Mouse (Mus musculus): Measurements from ENCODE around the gene Ccr1.
"Not testable (repeated sequence)": the region's sequence is repeated elsewhere in the genome, so short reads cannot be mapped to it uniquely, and the experiment has no call there.

The Ccr1 gene

GRCm38 (mm10) chr9:123968290-123968912 is at the start of gene Ccr1:
Gene Ccr1 (minus strand): TSS chr9:123968692.
- DNase-seq (ENCODE audit: low spot score in 2 of 2), result no peak

- no peak for DNase-seq (ENCODE audit: low spot score in 2 of 2)
These were observed 47.6 kb upstream of the Ccr1 start for GRCm38 (mm10) chr9:124016048-124016447.

DNA sequence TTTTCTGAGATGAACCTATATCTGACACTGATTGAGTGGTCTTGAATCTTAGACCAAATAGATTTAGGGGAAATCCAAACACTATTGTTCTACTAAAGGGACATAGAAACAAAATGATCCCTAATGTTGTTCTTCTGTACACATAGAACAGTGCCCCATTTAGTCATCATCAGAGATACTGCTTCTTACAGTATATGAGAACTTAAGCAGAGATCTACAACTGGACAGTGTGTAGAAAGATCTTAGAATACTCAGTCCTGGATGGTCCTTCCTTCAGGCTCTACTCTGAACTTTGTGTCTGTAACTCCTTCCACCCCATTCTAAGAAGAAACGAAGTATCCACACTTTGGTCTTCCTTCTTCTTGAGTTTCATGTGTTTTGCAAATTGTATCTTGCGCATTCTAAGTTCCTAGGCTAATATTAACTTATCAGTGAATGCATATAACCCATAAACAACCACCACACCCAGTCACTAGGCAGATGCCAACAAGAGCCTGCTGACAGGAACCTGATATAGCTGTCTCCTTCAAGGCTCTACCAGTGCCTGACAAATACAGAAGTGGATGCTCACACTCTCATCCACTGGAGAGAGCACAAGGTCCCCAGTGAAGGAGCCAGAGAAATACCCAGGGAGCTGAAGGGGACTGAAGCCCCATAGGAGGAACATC is 46.6 kb upstream of the Ccr1 start:
- DNase-seq (ENCODE audit: low spot score in 2 of 2), result no peak

- DNase-seq (ENCODE audit: low spot score in 2 of 2), result no peak
These were observed 44.8 kb upstream of the Ccr1 start for GRCm38 (mm10) chr9:124013270-124013669.

DNA sequence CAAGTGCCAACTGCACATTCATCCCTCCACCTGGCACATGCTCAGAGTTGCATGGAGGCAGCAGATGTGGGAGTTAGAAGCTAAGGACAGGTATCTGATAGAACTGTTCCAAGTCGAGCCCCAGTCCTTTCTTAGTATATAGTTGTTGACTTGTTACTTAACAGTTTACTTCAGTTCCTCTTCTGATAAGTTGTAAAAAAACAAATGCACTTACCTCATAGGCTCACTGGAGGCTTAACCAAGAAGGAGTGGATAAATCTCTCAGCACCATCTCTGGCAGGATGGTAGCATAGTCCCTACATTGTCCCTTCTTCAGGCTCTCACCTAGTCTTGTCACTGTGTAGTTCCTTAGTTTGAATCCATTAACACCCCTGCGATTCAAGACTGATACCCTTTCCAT is 44.2 kb upstream of the Ccr1 start:
- no peak for DNase-seq (ENCODE audit: low spot score in 2 of 2)

- DNase-seq (ENCODE audit: low spot score in 2 of 2), result no peak
These were observed 31.3 kb upstream of the Ccr1 start for GRCm38 (mm10) chr9:123999784-124000183.

- no peak for DNase-seq (ENCODE audit: low spot score in 2 of 2)
These were observed 29.2 kb upstream of the Ccr1 start for GRCm38 (mm10) chr9:123997719-123998118.

GRCm38 (mm10) chr9:123991312-123991906 is 22.9 kb upstream of the Ccr1 start:
- DNase-seq (ENCODE audit: low spot score in 2 of 2), result peak; percentile 15 to 55

- no peak for DNase-seq (ENCODE audit: low spot score in 2 of 2)
These were observed 21.2 kb upstream of the Ccr1 start for GRCm38 (mm10) chr9:123989671-123990070.

DNA sequence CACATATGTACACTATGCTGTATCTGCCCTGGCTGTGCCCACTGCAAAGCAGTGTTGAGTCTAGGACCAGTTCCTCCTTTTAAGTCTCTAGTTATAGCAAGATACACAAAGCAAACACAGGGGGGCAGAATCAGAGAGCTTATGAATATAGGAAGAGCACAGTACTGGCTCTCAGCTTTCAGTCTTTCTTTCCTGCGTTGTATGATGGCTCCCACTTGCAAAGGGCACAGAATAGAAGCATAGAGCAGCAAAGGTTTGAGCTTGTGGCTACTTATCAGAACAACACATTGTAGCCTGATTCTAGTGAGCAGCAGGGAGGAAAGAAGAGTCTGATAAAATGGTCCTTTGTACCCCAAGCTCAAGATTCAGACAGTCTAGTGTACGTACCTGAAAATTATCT is 17.7 kb upstream of the Ccr1 start:
- DNase-seq (ENCODE audit: low spot score in 2 of 2), result peak in 1 of 2 experiments; percentile 25

DNA sequence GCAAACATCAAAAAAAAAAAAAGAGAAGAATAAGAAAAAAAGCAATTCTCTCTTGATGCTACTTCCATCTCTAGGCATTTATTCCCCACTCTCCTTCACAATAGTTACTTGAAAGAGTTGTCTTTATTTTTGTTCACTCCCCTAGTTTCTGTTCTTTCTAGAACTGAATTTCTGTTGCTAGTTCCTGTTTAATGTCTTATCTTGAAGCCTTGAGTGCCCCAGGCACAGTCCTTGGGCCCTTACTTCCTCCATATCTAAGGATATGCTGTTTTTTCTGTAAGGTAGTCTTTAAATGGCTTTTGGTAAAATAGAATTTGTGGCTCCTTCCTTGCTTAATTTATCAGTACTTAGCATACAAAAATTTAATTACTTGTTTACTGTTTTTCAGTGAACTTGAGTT is 16.5 kb upstream of the Ccr1 start:
- DNase-seq (ENCODE audit: low spot score in 2 of 2), result no peak

GRCm38 (mm10) chr9:123982720-123983119 is 14.2 kb upstream of the Ccr1 start:
- DNase-seq (ENCODE audit: low spot score in 2 of 2), result no peak

GRCm38 (mm10) chr9:123981909-123982308 is 13.4 kb upstream of the Ccr1 start:
- DNase-seq (ENCODE audit: low spot score in 2 of 2), result no peak

DNA sequence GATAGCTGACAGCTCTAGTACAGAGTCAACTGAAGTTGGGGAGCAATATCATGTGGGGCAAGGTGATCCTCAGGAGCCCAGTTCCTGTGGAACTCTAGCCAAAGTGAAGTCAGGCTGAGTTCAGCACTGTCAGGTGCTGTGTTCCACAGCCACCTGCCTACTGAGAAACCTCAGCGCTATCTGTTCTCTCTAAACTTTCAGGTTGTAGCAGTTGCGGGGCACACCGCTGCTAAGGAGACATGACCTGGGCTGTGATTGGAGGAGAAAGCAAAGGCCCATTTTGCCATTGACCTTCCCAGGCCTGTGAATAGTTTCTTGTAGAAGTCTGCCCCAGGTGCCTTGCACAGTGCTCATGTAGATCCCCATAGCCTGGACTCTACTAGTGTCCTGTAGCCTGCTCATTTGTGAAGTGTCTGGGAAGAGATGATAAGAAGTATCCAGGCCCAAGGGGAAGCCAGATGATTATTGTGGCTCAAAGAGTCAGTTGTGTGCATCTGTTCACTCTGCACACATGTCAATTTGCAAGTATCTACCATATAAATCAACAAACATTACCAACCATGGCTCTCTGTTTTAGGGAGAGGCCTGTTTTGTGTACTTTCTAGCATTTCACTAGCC is 12.5 kb upstream of the Ccr1 start:
- DNase-seq (ENCODE audit: low spot score in 2 of 2), result not testable (repeated sequence)

DNA sequence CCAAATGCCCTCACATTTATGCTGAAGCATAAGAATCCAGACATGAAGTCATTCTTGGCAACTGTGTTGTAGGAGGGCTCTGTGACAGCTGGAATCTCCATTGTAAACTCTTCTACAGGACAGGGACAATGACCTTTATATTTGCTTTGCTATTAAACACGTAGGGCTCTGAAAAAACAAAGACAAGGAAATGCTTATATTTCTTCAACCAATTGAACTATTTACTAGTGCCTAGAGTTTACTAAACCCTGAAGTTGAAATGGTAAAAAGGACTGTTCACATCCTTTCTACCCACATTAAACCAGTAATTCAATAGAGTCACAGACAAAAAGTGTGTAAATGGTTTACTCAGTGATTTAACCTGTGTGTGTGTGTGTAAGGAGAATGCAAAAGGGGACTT is 9.8 kb upstream of the Ccr1 start, which contains the start of gene Ccr1l1:
Ccr1l1 (minus strand) TSS at position 101 of the 400 bp plus-strand sequence.
- DNase-seq (ENCODE audit: low spot score in 2 of 2), result no peak

DNA sequence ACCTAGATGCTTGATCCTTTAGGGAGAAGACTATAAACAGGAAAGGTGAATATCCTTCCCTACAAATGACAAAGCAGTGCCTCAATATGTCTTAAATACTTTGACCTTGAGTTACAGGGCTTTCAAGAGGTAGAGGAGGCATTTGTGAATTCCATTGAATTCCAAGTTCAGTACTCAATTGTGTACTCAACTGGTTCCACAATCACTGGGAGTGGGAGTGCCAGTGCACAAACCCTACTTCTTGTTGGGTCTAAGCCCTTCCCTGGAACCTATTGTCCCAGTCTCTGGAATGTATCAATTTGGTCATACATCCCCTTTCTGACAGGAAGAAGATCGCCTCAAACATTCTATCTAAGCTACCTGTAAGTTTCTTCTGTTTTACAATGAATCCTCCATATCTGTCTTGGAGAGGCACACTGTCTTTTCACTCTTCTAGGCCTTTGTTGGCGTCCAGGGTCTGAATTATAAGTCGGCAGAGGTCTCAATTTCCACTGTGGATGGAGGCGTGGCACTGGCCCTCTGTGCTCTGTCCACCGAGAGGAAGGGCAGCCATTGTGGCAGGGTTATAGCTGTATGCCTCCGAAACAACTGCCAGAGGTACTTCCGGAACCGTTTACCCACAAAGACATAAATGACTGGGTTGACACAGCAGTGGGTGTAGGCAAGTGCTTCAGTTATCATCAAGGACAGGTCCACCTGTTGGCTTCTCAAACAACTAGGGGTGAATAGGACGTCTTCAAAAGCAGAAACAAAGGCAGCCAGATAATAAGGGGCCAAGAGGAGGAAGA is 8.6 kb upstream of the Ccr1 start:
- no peak for DNase-seq (ENCODE audit: low spot score in 2 of 2)

DNA sequence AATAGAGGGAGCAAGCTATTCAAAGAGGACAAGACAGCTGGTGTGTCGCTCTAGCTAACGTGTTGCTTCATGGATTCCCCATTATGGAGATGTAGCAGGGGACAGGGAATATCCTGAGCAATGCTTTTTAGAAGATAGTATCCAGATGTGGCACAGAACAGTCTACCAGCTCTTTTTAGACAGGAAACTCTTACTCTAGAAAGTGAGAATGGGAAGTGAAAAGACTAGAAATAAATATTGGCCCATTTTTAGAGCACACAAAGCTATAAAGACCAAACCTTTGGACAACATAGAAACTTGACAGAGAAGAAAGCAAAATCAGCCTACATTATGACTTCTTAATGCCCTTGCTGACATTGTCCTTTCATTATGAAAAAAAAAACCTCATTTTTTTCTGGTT is 7.1 kb upstream of the Ccr1 start:
- DNase-seq (ENCODE audit: low spot score in 2 of 2), result no peak

GRCm38 (mm10) chr9:123966858-123967495 is 1.5 kb downstream of the Ccr1 start:
- not testable (repeated sequence) for DNase-seq (ENCODE audit: low spot score in 2 of 2)

GRCm38 (mm10) chr9:123964776-123965175 is 3.7 kb downstream of the Ccr1 start:
- no peak for DNase-seq (ENCODE audit: low spot score in 2 of 2)

DNA sequence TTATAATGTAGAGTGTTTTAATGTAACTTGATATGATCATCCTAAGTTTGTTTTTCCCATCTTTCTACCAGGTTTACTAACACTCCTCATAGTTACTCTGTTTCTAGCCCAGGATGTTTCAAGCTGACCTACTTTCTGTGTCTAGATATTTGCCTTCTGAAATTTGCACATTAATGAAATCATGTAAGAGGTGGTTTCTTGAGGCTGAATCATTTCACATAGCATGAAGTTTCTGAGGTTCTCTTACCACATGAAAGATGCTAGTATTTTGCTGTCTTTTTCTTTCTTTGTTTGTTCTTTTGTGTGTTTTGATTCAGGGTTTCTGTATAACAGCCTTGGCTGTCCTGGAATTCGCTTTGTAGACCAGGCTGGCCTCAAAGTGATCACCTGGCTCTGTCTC is 8.3 kb downstream of the Ccr1 start:
- no peak for DNase-seq (ENCODE audit: low spot score in 2 of 2)

- DNase-seq (ENCODE audit: low spot score in 2 of 2), result no peak
These were observed 10.5 kb downstream of the Ccr1 start for GRCm38 (mm10) chr9:123957911-123958413.
